Mouse (Mus musculus) myocyte (in vitro differentiated cells): ENCODE data around the gene Lin7b.

Source experiments
- E2F4 ChIP-seq: IDR thresholded peaks from one replicate; pipeline ENCODE4 v1.6.1; 2011; ENCODE audit warnings: mild to moderate bottlenecking, control low read depth, moderate library complexity; ENCODE audit not compliant: insufficient read depth
- MAX ChIP-seq: IDR thresholded peaks from one replicate; pipeline ENCODE4 v1.6.1; 2011; ENCODE audit warnings: low read depth, mild to moderate bottlenecking, control low read depth
- MYOD1 ChIP-seq, 3 experiments: IDR thresholded peaks; one replicate each; pipeline ENCODE4 v1.6.1; 2011; ENCODE audit warnings: control low read depth in 2 of 3, low read depth in 2 of 3, mild to moderate bottlenecking in 2 of 3, moderate library complexity in 1 of 3; ENCODE audit not compliant: insufficient read length in 2 of 3, control insufficient read depth in 1 of 3
- POLR2A ChIP-seq: IDR thresholded peaks from one replicate; pipeline ENCODE4 v1.6.1; 2011; ENCODE audit warnings: low read depth, mild to moderate bottlenecking, control low read depth, moderate library complexity; ENCODE audit not compliant: insufficient read length

- TF ChIP-seq POLR2A (no peak), E2F4 (no peak), MYOD1 (IDR thresholded peaks at IDR 0.05; ENCODE audit: control insufficient read depth in 1 of 3, insufficient read length in 2 of 3, low read depth in 2 of 3) (no peak), MAX (no peak)
Measured at GRCm38 (mm10) chr7:45363983-45364382, 6.4 kb downstream of the Lin7b start.
